Mouse (Mus musculus) mature B cell (primary cell): ENCODE measurements around the gene Olfr1447.

Experiments used
- in situ Hi-C: fragments of 300-500 bp; cut with MboI; formaldehyde crosslinking; loops from 2 replicates; pipeline ENCODE4 v1.14.3; 2019

Gene Olfr1447

DNA sequence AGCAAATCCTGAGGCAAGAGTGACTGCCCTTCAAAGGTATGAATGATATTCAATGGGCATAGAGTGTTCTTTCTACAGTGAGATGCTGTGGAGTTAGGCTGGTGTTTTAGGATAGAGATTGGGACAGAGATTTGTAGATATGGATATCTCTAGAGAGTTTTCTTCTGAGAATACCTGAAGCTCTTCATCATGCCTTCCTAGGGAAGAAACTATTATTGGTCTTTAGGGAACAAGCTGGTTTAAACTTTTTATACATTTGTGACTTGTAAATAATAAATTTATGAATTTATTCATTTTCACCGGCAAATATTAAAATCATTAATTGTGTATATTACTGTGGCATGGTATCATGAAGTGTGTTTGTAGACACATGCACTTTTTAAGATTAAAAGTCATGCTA, at the start of gene Olfr1447:
Gene Olfr1447 (minus strand): TSS at position 101 of the 400 bp plus-strand sequence.
- in situ Hi-C loops, result no loop called here

DNA sequence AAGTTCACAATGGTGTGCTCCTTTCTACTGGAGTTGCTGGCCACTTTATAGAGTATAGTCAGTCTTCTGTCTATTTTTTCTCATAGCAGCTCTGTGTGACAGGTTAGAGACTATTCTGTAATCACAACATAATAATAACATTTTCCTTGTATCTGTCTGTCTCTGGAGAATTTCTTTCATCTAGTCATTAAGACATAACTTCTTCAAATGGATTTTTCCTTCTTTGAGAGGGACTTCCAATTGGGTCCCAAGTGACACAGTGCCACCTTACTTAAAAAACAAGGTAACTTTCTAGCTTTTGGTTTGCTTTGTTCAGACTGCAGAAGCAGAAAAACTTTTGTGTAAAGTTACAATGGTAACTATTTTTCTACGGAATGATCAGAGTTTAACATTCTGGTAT, 46.4 kb upstream of the Olfr1447 start, which contains the start of gene Olfr1450:
Gene Olfr1450 (plus strand): TSS at position 301 of the 400 bp plus-strand sequence.
- in situ Hi-C loops, result no loop called here

DNA sequence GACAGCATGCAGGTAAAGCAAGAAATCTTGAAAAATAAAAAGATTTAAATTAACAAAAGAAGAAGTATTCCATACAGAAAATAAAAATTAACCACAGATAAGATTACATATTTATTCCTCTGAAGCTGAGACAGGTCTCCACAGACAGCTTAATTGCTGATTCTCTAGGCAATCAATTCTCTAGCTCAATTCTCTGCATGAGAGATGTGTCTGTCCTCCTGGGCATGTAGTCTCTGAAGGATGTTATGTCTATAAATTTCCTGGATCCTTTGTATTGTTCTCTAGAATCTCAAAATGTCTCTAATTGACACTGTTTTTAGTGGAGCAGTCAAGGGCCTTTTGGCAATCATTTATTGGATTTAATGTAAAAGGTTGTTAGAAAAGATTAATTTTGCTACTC, 27.0 kb upstream of the Olfr1447 start, which contains the start of gene Olfr1449:
Gene Olfr1449 (plus strand): TSS at position 301 of the 400 bp plus-strand sequence.
- in situ Hi-C loops, result no loop called here

- in situ Hi-C loops, result no loop called here
These were observed 20.8 kb upstream of the Olfr1447 start, which contains the start of gene Olfr1448 for GRCm38 (mm10) chr19:12924319-12924718. TSS of gene Olfr1448 (minus strand) at chr19:12924419.

- in situ Hi-C loops, result no loop called here
These were observed 10.1 kb downstream of the Olfr1447 start, which contains the start of gene Olfr1446 for GRCm38 (mm10) chr19:12893424-12893823. TSS of gene Olfr1446 (minus strand) at chr19:12893524.

GRCm38 (mm10) chr19:12883555-12883954, 20.0 kb downstream of the Olfr1447 start, which contains the start of gene Olfr1445:
TSS of gene Olfr1445 (plus strand) at chr19:12883855.
- in situ Hi-C loops, result no loop called here

- in situ Hi-C loops, result no loop called here
These were observed 46.6 kb downstream of the Olfr1447 start, which contains the start of gene Olfr1444 for GRCm38 (mm10) chr19:12856983-12857382. TSS of gene Olfr1444 (plus strand) at chr19:12857283.
